Mouse (Mus musculus) heart, embryonic 12.5 days (tissue): Measurements from ENCODE around the gene Dock6. TPM values are rescaled to one million over a fixed set of nuclear protein-coding genes. Genes with fewer than 3 reads are reported as not detected.

ENCODE experiments used
- ATAC-seq: fragments of 200-750 bp; cut with Nextera tagmentation; 2 replicates; pipeline ENCODE4 v1.8.0; 2017; ENCODE audit warnings: moderate TSS enrichment, moderate library complexity; ENCODE audit not compliant: insufficient number of reproducible peaks, low FRiP score
- H3K27ac ChIP-seq: fragments of 300-500 bp; sonication (generic); 2 replicates; pipeline ENCODE4 v1.5.1; 2016; ENCODE audit warnings: mild to moderate bottlenecking, moderate library complexity; ENCODE audit not compliant: poor library complexity, severe bottlenecking
- H3K27me3 ChIP-seq: fragments of 300-500 bp; sonication (generic); replicated peaks from 2 replicates; pipeline ENCODE4 v1.6.1; 2016; ENCODE audit warnings: mild to moderate bottlenecking, moderate library complexity
- H3K36me3 ChIP-seq: fragments of 300-500 bp; sonication (generic); 2 replicates; pipeline ENCODE4 v1.6.1; 2016; ENCODE audit warnings: mild to moderate bottlenecking, moderate library complexity
- H3K4me1 ChIP-seq: fragments of 300-500 bp; sonication (generic); replicated peaks from 2 replicates; pipeline ENCODE4 v1.6.1; 2016; ENCODE audit warnings: mild to moderate bottlenecking
- H3K4me2 ChIP-seq: fragments of 300-500 bp; sonication (generic); 2 replicates; pipeline ENCODE4 v1.6.1; 2016; ENCODE audit warnings: mild to moderate bottlenecking, moderate library complexity
- H3K4me3 ChIP-seq: fragments of 300-500 bp; sonication (generic); 2 replicates; pipeline ENCODE4 v1.5.1; 2016; ENCODE audit warnings: mild to moderate bottlenecking
- H3K9ac ChIP-seq: fragments of 300-500 bp; sonication (generic); 2 replicates; pipeline ENCODE4 v1.6.1; 2016; ENCODE audit warnings: mild to moderate bottlenecking, moderate library complexity
- H3K9me3 ChIP-seq: fragments of 300-500 bp; sonication (generic); replicated peaks from 2 replicates; pipeline ENCODE4 v1.6.1; 2016; ENCODE audit warnings: mild to moderate bottlenecking, moderate library complexity
- WGBS: fragments of 180-500 bp; shearing (Covaris S2); methylation state at CpG from one replicate; pipeline ENCODE4 v1.1.7; 2016; 5-methylcytosine and 5-hydroxymethylcytosine counted together
- polyA plus RNA-seq: library from polyadenylated mRNA; unstranded; fragments of >200 nt; fragmentation: Nextera tagmentation; extraction: Ambion mirVana; gene quantifications from 2 replicates; pipeline ENCODE4 v1.2.1, GENCODE M21; 2016

The Dock6 gene
- polyA plus RNA-seq, 1 experiment from 2014 or later = 52.3 TPM

DNA sequence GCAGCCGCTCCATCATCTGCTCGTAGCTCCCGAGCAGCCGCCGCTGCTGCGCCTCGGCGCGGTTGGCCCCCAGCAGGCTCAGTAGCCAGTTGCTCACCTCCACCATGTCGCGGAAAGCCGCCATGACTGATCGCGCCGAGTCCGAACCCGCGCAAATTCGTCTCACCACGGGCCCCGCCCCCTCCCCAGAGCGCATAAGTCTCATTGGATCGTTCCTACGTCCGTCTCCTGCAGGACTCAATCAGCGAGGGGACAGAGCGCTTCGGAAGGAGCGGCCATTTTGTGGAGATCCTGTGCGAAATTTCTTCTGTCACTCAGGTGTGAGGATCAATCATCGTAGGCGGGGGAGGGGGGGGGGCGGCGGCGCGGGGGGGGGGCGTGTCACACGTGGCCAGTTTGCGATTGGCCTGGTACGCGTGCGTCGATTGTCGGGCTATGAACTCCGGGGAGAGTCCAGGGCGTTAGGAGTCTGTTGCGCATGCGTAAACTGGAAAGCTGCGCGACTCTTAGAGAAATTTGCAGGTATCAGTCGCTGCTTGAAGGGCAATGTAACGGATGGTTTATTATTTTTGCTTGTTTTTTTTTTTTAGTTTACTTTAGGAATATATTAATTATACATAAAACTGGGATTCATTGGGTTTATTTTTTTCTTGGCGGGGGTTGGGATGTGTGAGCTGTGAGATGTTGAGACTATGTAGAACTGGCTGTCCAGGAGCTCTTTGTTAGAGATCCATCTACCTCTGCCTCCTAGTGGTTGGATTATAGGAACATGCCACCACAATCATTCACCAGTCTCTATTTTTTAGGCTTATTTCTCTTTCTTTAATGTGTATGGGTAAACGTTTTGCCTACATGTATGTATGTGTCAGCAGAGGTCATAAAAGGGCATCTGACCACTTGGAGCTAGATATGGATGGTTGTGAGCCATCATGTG is 92.0 kb downstream of the Dock6 start, which contains the start of gene Spc24:
Spc24 (minus strand) TSS at position 149 of the 934 bp plus-strand sequence.
- Histone ChIP-seq H3K27ac (peak within 1 kb of the TSS; percentile 49), H3K9ac (peak within 1 kb of the TSS; percentile 78), H3K9me3 (no peaks in the 10 kb centered on the region), H3K27me3 (no peaks in the 10 kb centered on the region), H3K36me3 (peaks cover 22% of the 10 kb centered on the region), H3K4me1 (peaks cover 37% of the 10 kb centered on the region), H3K4me3 (peak within 1 kb of the TSS; percentile 89), H3K4me2 (peak within 1 kb of the TSS; percentile 77)
- peak; percentile 91 for ATAC-seq
- under 1% methylated on average over 54 of the region's 54 CpGs for WGBS

DNA sequence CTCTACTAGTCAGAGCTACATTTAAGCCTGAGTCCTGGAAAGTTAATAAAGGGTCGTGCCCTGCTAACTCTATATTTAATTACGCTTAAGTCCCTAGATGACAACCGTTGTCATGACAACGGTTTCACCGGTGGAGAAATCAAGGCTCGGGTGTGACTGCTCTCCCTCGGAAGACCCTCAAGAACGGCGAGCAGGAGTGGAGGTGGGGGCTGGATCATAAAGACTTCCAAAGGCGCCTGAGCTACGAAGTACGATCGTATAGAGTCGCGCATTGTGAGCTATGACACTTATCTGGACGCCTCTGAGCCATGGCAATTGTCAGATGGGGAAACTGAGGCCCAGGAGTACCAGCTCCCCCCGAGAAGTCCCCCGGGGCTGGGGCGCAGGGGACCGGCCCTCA is 92.7 kb downstream of the Dock6 start:
- WGBS = under 1% methylated on average over 20 of the region's 20 CpGs
- Histone ChIP-seq H3K36me3 (peaks cover 22% of the 10 kb centered on the region), H3K27me3 (no peaks in the 10 kb centered on the region), H3K27ac (no peak overlapping the region), H3K4me1 (peaks cover 40% of the 10 kb centered on the region), H3K4me2 (peak overlapping the region; percentile 77), H3K9ac (peak overlapping the region; percentile 78), H3K4me3 (peak overlapping the region; percentile 89), H3K9me3 (no peaks in the 10 kb centered on the region)
- no peak for ATAC-seq

DNA sequence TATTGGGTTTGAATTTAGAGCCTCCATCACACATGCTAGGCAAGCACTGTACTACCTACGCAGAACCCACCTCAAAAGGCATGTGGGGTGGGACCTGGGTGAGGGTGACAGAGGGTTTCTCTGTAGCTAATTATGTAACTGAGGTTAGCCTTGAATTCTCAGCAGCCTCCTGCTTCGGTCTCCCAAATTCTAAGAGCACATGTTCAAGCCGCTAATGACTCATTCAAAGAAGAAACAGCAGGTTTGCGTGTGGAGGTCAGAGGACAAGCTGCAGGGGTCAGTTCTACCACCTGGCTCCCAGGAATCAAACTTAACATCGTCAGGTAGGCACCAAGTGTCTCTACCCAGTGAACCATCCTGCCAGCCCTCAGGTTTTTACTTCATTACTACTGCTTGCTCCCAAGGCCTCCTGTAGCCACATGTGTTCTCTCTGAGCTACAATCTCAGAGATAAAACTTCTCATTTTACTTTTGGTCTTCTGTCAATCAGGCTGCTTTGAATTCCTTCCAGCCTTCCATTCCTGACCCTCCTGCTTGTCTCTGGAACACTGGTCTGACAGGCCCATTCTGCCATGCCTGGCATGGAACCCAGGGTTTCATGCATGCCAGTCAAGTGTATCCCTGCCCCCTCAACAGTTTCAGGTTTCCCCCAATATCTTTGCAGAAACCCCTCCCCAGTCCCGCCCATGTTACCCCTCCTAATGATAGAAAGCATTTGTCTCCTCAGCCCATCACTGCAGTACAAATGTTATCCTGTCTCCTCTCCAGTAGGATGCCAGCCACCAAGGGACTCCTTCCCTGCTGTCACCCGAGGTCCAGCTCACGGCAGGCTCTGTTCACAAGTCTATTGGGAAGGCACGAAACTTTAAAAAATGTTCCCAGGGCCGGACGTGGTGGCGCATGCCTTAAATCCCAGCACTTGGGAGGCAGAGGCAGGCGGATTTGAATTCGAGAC is 93.6 kb downstream of the Dock6 start:
- peak overlapping the region; percentile 77 for H3K4me2 ChIP-seq
- no peak for ATAC-seq
- no peak overlapping the region for H3K27ac ChIP-seq
- 59% methylated on average over 14 of the region's 14 CpGs for WGBS
- H3K9me3 ChIP-seq = no peaks in the 10 kb centered on the region
- peaks cover 22% of the 10 kb centered on the region for H3K36me3 ChIP-seq
- peak overlapping the region; percentile 78 for H3K9ac ChIP-seq
- H3K4me3 ChIP-seq = peak overlapping the region; percentile 89
- H3K4me1 ChIP-seq = peaks cover 45% of the 10 kb centered on the region
- H3K27me3 ChIP-seq = no peaks in the 10 kb centered on the region

DNA sequence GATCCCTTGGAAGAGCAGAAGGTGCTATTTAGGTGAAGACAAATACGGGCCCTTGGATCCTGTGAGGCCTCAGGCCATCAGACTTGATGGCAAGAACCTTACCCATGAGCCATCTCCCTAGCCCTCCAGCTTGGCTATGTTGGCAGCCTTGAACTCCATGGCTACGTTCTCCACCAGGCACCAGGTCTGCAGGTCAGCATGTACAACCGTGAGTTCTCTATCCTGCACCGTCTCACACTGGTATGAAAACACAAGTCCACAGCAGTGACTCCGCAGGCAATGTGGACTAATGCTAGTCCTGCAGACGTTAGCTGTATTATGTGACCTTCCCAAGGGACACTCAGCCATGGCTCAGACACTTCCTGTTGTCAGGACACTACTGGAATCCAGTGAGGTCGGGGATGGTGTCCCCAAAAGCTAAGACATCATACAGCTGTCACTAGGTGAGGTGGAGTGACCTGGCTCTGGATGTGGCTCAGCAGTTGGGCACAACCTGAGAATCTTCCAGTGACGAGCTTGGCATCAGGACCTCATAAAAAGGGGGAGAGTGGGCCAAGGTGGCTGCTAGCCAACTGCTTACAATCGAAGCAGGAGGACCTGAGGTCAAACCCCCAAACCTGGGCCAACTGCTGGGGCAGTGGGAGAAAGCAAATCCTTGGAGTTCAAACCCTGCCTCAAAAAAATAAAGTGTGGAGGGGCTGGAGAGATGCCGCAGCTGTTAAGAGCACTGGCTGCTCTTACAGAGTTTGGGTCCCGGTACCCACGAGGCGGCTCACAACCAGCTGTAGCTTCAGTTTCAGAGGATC is 97.7 kb downstream of the Dock6 start:
- Histone ChIP-seq H3K36me3 (peaks cover 26% of the 10 kb centered on the region), H3K4me1 (peaks cover 57% of the 10 kb centered on the region)
- 76% methylated on average over 13 of the region's 13 CpGs for WGBS

DNA sequence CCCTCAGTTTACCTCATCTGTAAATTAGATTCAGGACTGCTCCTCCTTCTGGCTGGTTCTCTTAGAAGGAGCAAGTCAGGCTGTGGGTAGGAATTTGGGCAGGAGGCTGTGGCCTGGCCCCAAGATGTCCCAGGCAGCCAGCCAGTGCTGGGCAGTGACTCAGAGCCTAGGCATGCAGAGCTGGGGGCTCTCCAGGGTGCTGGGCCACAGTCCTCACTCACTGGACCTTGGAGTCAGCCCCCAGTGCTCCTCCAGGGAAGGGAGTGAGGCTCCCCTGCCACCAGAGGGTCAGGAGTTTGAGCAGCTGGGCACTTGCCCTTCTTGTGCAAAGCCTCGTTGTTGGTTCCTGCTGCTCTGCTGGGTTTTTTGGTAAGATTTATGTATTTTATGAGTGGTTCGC is 98.4 kb downstream of the Dock6 start:
- ATAC-seq = peak; percentile 66
- Histone ChIP-seq H3K36me3 (peaks cover 33% of the 10 kb centered on the region), H3K9me3 (no peaks in the 10 kb centered on the region), H3K27me3 (no peaks in the 10 kb centered on the region), H3K4me3 (no peak overlapping the region), H3K4me1 (peaks cover 52% of the 10 kb centered on the region), H3K9ac (0 out of 2 replicates have a peak overlapping the region, but pooled peaks have one; percentile 10), H3K4me2 (0 out of 2 replicates have a peak overlapping the region, but pooled peaks have one; percentile 12), H3K27ac (0 out of 2 replicates have a peak overlapping the region, but pooled peaks have one; percentile 28)
- WGBS = 76% methylated on average over 2 of the region's 2 CpGs

More for the DNA sequence above, 97.7 kb downstream of the Dock6 start:
- 0 out of 2 replicates have a peak overlapping the region, but pooled peaks have one; percentile 28 for H3K27ac ChIP-seq
- no peak overlapping the region for H3K4me3 ChIP-seq
- H3K9me3 ChIP-seq = no peaks in the 10 kb centered on the region
- ATAC-seq = no peak
- 0 out of 2 replicates have a peak overlapping the region, but pooled peaks have one; percentile 10 for H3K9ac ChIP-seq
- no peak overlapping the region for H3K4me2 ChIP-seq
- H3K27me3 ChIP-seq = no peaks in the 10 kb centered on the region

DNA sequence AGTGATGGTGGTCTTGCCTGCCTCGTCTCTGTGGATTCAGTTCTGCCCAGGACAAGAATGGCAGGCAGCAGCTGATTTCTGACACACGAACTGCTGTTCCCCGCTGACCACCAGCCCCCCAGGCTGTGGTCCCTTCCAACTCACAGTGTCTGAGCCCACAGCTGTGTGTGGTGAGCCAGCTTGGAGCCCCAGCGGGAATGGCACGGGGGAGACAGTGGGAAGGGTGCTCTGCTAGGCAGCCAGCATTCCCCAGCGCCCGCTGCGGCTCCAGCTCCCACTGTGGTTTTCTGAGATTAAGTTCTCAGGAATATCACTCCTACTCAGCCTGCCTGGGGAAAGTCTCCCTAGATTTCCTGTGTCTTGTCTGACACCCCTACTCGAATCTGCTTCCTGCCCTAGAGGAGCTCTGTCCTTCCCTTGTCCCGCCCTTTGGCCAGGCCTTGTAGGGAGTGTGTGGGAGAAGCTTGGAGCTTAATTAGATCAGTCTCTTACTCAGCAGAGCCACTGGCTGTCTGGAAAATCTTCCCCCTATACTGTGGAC is 100.1 kb downstream of the Dock6 start:
- Histone ChIP-seq H3K27me3 (no peaks in the 10 kb centered on the region), H3K9me3 (no peaks in the 10 kb centered on the region), H3K4me2 (no peak overlapping the region), H3K4me3 (no peak overlapping the region), H3K4me1 (peaks cover 62% of the 10 kb centered on the region), H3K9ac (0 out of 2 replicates have a peak overlapping the region, but pooled peaks have one; percentile 38), H3K36me3 (peaks cover 38% of the 10 kb centered on the region), H3K27ac (peak overlapping the region; percentile 81)
- peak; percentile 4; the same call in 1 of the 2 replicates for ATAC-seq
- WGBS = 24% methylated on average over 10 of the region's 10 CpGs

DNA sequence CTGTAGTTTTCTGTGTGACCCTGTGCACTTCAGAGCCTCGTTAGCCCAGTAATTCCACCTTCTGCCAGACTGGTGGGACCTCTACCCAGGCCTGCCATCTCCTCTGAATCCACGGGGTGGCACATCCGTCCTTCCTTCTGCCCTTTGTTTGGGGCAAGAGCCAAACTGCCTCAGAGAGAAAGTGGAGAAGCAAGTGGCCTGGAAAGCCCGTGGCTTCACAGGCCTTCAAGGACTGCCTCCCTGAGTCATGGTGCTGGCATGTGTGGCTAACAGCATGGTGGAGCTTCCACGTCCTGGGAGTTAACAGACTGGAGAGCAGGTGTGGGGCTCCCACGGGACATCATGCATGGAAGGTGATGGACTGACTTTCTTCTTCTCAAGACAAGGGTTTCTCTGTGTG is 101.1 kb downstream of the Dock6 start:
- no peak overlapping the region for H3K27ac ChIP-seq
- H3K9ac ChIP-seq = no peak overlapping the region
- H3K4me1 ChIP-seq = peaks cover 67% of the 10 kb centered on the region
- H3K4me3 ChIP-seq = no peak overlapping the region
- no peak overlapping the region for H3K4me2 ChIP-seq
- H3K9me3 ChIP-seq = no peaks in the 10 kb centered on the region
- ATAC-seq = no peak
- WGBS = 54% methylated on average over 6 of the region's 6 CpGs
- no peaks in the 10 kb centered on the region for H3K27me3 ChIP-seq
- H3K36me3 ChIP-seq = peaks cover 38% of the 10 kb centered on the region

DNA sequence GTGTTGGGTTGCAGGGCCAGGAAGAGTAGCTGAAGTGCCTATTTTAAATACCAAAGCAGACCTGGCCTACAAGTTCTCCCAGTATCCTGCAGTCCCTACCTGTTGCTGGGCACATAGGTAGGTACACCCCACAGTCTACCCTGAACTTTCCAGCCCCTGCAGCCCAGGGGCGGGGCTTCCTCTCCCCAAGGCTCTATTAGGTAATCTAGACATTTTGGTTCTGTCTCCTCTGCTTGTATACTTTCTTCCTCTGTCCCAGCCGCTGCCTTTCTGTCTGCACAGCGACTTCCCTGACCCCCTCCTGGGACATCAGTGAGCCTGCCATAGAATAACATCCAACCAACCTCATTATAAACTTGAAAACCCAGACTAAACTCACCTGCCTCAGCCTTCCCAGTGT is 102.1 kb downstream of the Dock6 start:
- Histone ChIP-seq H3K9ac (no peak overlapping the region), H3K36me3 (peaks cover 41% of the 10 kb centered on the region), H3K9me3 (no peaks in the 10 kb centered on the region), H3K4me1 (peaks cover 67% of the 10 kb centered on the region), H3K27me3 (no peaks in the 10 kb centered on the region), H3K27ac (no peak overlapping the region), H3K4me3 (no peak overlapping the region), H3K4me2 (no peak overlapping the region)
- WGBS = 75% methylated on average over 3 of the region's 3 CpGs
- no peak for ATAC-seq
